Mouse (Mus musculus) 3134 (cell line): ENCODE data around the gene Lhx2.
A peak's percentile ranks its signal among the peaks of the same experiment; 100 is the strongest.

Experiments
- DNase-seq: peaks from one replicate; pipeline ENCODE4 v3.0.0-alpha.2; 2011; ENCODE audit warnings: low spot score; ENCODE audit not compliant: insufficient read length; ENCODE audit errors: extremely low read depth

Lhx2 gene

GRCm38 (mm10) chr2:38357294-38358246 is 18.5 kb downstream of the Lhx2 start:
- no peak for DNase-seq

GRCm38 (mm10) chr2:38358611-38359010 is 19.5 kb downstream of the Lhx2 start:
- no peak for DNase-seq

GRCm38 (mm10) chr2:38359186-38359585 is 20.1 kb downstream of the Lhx2 start:
- no peak for DNase-seq

- no peak for DNase-seq
Measured at GRCm38 (mm10) chr2:38359811-38360210, 20.7 kb downstream of the Lhx2 start.

GRCm38 (mm10) chr2:38366222-38366621 is 27.1 kb downstream of the Lhx2 start:
- DNase-seq = no peak

GRCm38 (mm10) chr2:38367023-38367422 is 27.9 kb downstream of the Lhx2 start:
- no peak for DNase-seq

- DNase-seq = no peak
Measured at GRCm38 (mm10) chr2:38367852-38368251, 28.8 kb downstream of the Lhx2 start.

GRCm38 (mm10) chr2:38368746-38369330 is 29.8 kb downstream of the Lhx2 start:
- no peak for DNase-seq

- peak; percentile 51 for DNase-seq
Measured at GRCm38 (mm10) chr2:38375606-38376304, 36.7 kb downstream of the Lhx2 start.

- DNase-seq = no peak
Measured at GRCm38 (mm10) chr2:38377254-38377653, 38.2 kb downstream of the Lhx2 start.

GRCm38 (mm10) chr2:38378346-38378745 is 39.3 kb downstream of the Lhx2 start:
- DNase-seq = no peak

- no peak for DNase-seq
Measured at GRCm38 (mm10) chr2:38378849-38379545, 39.9 kb downstream of the Lhx2 start.

- no peak for DNase-seq
Measured at GRCm38 (mm10) chr2:38379546-38379870, 40.4 kb downstream of the Lhx2 start.

- no peak for DNase-seq
Measured at GRCm38 (mm10) chr2:38380136-38381083, 41.3 kb downstream of the Lhx2 start.

- no peak for DNase-seq
Measured at GRCm38 (mm10) chr2:38387568-38388262, 48.6 kb downstream of the Lhx2 start.

GRCm38 (mm10) chr2:38394977-38395868 is 56.1 kb downstream of the Lhx2 start:
- peak; percentile 50 for DNase-seq

- DNase-seq = no peak
Measured at GRCm38 (mm10) chr2:38395869-38396236, 56.8 kb downstream of the Lhx2 start.

GRCm38 (mm10) chr2:38397306-38397705 is 58.2 kb downstream of the Lhx2 start:
- no peak for DNase-seq
